Mouse (Mus musculus): ENCODE measurements at regions not wholly inside any gene's neighbourhood (a gene's known extent, or its start where the extent isn't known, plus 50 kb on each side); places are given as distances from the start of the nearest gene placed in this dataset.

- DNase-seq, result no peak
- Histone ChIP-seq H3K4me3 (replicated peaks; ENCODE audit: insufficient read depth, low read depth, low read length) (no peak overlapping the region), H3K4me1 (ENCODE audit: control insufficient read depth, insufficient read depth, low read length) (no peaks in the 10 kb centered on the region), H3K27me3 (ENCODE audit: control insufficient read depth, insufficient read depth, low read length) (no peaks in the 10 kb centered on the region), H3K27ac (ENCODE audit: insufficient read depth, low read length) (no peak overlapping the region)
- TF ChIP-seq CTCF (IDR thresholded peaks at IDR 0.05; ENCODE audit: borderline replicate concordance, insufficient read depth, low read depth, low read length), result no peak
- TF ChIP-seq POLR2A (IDR thresholded peaks at IDR 0.05; ENCODE audit: borderline replicate concordance, insufficient read depth, low read length), result no peak
- 79% methylated on average over 3 of the region's 3 CpGs for WGBS
These were observed 128.3 kb downstream of the Actr3 start for GRCm38 (mm10) chr1:125307223-125307622.

DNA sequence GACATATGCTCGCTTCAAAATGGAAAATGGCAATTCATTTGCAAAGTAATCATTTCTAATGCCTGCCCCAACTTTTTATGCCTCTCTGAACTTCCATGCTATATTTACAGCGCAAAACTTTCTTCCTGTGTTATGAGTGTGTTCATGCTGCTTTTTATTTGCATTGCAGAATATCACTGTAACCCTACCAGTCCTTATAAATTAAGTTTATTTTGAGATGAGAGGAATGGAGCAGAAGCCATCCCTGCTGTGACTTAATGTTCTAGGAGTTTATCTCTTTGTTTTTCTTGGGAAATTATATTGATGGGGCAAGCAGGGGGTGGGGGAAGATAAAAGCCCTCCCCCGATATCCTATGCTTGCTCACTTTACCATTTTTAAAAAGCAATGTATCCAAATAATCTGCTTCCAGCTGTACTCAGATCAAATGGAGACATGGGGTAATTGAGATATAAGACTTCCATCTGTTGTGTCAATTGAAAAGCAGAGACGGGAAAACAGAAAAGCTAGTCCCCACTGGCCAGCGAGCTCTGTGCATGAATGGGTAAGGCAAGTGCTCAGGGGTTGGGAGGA lies 136.9 kb downstream of the Actr3 start:
- no peak for DNase-seq
- TF ChIP-seq CTCF (IDR thresholded peaks at IDR 0.05; ENCODE audit: borderline replicate concordance, insufficient read depth, low read depth, low read length), result no peak
- TF ChIP-seq POLR2A (IDR thresholded peaks at IDR 0.05; ENCODE audit: borderline replicate concordance, insufficient read depth, low read length), result no peak
- 65% methylated on average over 5 of the region's 5 CpGs for WGBS
- H3K27ac ChIP-seq (ENCODE audit: insufficient read depth, low read length), result no peak overlapping the region
- no peaks in the 10 kb centered on the region for H3K4me1 ChIP-seq (ENCODE audit: control insufficient read depth, insufficient read depth, low read length)
- no peak overlapping the region for H3K4me3 ChIP-seq (replicated peaks; ENCODE audit: insufficient read depth, low read depth, low read length)
- no peaks in the 10 kb centered on the region for H3K27me3 ChIP-seq (ENCODE audit: control insufficient read depth, insufficient read depth, low read length)

GRCm38 (mm10) chr1:125295646-125296045 lies 139.9 kb downstream of the Actr3 start:
- no peaks in the 10 kb centered on the region for H3K4me1 ChIP-seq (ENCODE audit: control insufficient read depth, insufficient read depth, low read length)
- WGBS, result 92% methylated on average over 3 of the region's 3 CpGs
- H3K27ac ChIP-seq (ENCODE audit: insufficient read depth, low read length), result no peak overlapping the region
- no peak for DNase-seq
- no peaks in the 10 kb centered on the region for H3K27me3 ChIP-seq (ENCODE audit: control insufficient read depth, insufficient read depth, low read length)
- no peak for TF ChIP-seq CTCF (IDR thresholded peaks at IDR 0.05; ENCODE audit: borderline replicate concordance, insufficient read depth, low read depth, low read length)
- TF ChIP-seq POLR2A (IDR thresholded peaks at IDR 0.05; ENCODE audit: borderline replicate concordance, insufficient read depth, low read length), result no peak
- no peak overlapping the region for H3K4me3 ChIP-seq (replicated peaks; ENCODE audit: insufficient read depth, low read depth, low read length)

- Histone ChIP-seq H3K27me3 (ENCODE audit: control insufficient read depth, insufficient read depth, low read length) (no peaks in the 10 kb centered on the region), H3K4me3 (replicated peaks; ENCODE audit: insufficient read depth, low read depth, low read length) (no peak overlapping the region), H3K4me1 (ENCODE audit: control insufficient read depth, insufficient read depth, low read length) (no peaks in the 10 kb centered on the region), H3K27ac (ENCODE audit: insufficient read depth, low read length) (no peak overlapping the region)
- no peak for DNase-seq
- WGBS, result 89% methylated on average over 12 of the region's 12 CpGs
- TF ChIP-seq CTCF (IDR thresholded peaks at IDR 0.05; ENCODE audit: borderline replicate concordance, insufficient read depth, low read depth, low read length) (no peak), POLR2A (IDR thresholded peaks at IDR 0.05; ENCODE audit: borderline replicate concordance, insufficient read depth, low read length) (no peak)
These were observed 145.1 kb downstream of the Actr3 start for GRCm38 (mm10) chr1:125290320-125291021.

DNA sequence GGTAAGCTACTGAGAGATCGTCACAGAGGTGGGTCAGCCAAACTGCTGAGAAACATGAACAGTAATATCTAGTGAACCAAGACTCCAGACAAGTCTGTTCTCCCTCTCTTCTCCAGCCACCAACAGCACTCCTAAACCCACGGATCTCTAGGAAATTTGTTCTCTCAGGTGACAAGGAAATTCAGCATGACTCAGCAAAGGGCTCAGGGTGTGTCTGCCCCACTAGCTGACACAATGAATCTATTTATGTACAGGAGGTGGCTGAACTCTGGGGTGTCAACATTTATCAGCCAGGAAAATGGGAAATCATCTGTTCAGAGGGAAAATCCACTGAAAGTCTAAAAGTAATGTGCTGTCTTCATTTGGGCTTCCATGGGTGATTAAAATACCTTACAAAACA lies 149.2 kb downstream of the Actr3 start:
- H3K4me1 ChIP-seq (ENCODE audit: control insufficient read depth, insufficient read depth, low read length), result no peaks in the 10 kb centered on the region
- H3K27me3 ChIP-seq (ENCODE audit: control insufficient read depth, insufficient read depth, low read length), result no peaks in the 10 kb centered on the region
- H3K4me3 ChIP-seq (replicated peaks; ENCODE audit: insufficient read depth, low read depth, low read length), result no peak overlapping the region
- H3K27ac ChIP-seq (ENCODE audit: insufficient read depth, low read length), result no peak overlapping the region
- no peak for DNase-seq
- TF ChIP-seq POLR2A (IDR thresholded peaks at IDR 0.05; ENCODE audit: borderline replicate concordance, insufficient read depth, low read length), result no peak
- TF ChIP-seq CTCF (IDR thresholded peaks at IDR 0.05; ENCODE audit: borderline replicate concordance, insufficient read depth, low read depth, low read length), result no peak
- WGBS, result 67% methylated on average over 2 of the region's 2 CpGs

DNA sequence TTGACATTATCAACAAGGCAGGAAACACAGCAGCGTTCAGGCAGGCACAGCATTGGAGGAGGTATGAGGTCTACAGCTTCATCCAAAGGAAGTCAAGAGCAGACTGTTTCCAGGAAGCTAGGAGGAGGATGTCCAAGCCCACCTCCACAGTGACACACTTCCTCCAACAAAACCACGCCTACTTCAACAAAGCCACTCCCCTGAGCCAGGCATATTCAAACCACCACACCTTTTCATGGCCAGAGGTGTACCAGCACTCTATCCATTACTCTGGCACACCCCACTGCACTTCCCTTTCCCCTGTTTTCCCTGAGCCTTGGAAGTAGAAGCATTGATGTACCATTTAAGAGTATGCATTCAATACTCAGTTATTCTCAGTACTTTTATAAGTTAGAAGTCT lies 150.8 kb downstream of the Actr3 start:
- no peak for DNase-seq
- 67% methylated on average over 2 of the region's 2 CpGs for WGBS
- no peak overlapping the region for H3K27ac ChIP-seq (ENCODE audit: insufficient read depth, low read length)
- H3K4me3 ChIP-seq (replicated peaks; ENCODE audit: insufficient read depth, low read depth, low read length), result no peak overlapping the region
- H3K27me3 ChIP-seq (ENCODE audit: control insufficient read depth, insufficient read depth, low read length), result no peaks in the 10 kb centered on the region
- no peaks in the 10 kb centered on the region for H3K4me1 ChIP-seq (ENCODE audit: control insufficient read depth, insufficient read depth, low read length)
- no peak for TF ChIP-seq CTCF (IDR thresholded peaks at IDR 0.05; ENCODE audit: borderline replicate concordance, insufficient read depth, low read depth, low read length)
- no peak for TF ChIP-seq POLR2A (IDR thresholded peaks at IDR 0.05; ENCODE audit: borderline replicate concordance, insufficient read depth, low read length)

DNA sequence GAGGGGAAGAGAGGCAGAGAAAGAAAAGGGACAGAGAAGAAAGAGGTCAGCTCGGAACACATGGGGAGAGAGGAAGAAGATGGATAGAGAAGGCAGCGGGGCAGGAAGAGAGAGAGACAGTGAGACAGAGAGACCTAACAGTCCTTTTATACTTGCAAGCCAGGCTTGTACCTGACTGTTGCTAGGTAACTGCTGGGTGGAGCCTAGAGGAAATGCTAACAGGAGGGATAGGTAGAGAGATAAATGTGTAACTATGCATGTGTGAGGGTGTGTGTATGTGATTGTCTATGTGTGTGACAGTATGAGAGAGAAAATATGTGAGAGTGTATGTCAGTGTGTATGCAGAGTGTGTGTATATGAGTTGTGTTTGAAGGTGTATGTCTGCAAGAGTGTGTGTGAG lies 161.8 kb downstream of the Actr3 start:
- no peak overlapping the region for H3K4me3 ChIP-seq (replicated peaks; ENCODE audit: insufficient read depth, low read depth, low read length)
- WGBS, result 62% methylated on average over 2 of the region's 2 CpGs
- H3K27ac ChIP-seq (ENCODE audit: insufficient read depth, low read length), result no peak overlapping the region
- no peaks in the 10 kb centered on the region for H3K27me3 ChIP-seq (ENCODE audit: control insufficient read depth, insufficient read depth, low read length)
- no peaks in the 10 kb centered on the region for H3K4me1 ChIP-seq (ENCODE audit: control insufficient read depth, insufficient read depth, low read length)
- TF ChIP-seq CTCF (IDR thresholded peaks at IDR 0.05; ENCODE audit: borderline replicate concordance, insufficient read depth, low read depth, low read length), result no peak
- no peak for TF ChIP-seq POLR2A (IDR thresholded peaks at IDR 0.05; ENCODE audit: borderline replicate concordance, insufficient read depth, low read length)
- DNase-seq, result no peak

- DNase-seq, result no peak
- H3K4me1 ChIP-seq (ENCODE audit: control insufficient read depth, insufficient read depth, low read length), result no peaks in the 10 kb centered on the region
- 89% methylated on average over 6 of the region's 6 CpGs for WGBS
- TF ChIP-seq CTCF (IDR thresholded peaks at IDR 0.05; ENCODE audit: borderline replicate concordance, insufficient read depth, low read depth, low read length) (no peak), POLR2A (IDR thresholded peaks at IDR 0.05; ENCODE audit: borderline replicate concordance, insufficient read depth, low read length) (no peak)
- no peak overlapping the region for H3K4me3 ChIP-seq (replicated peaks; ENCODE audit: insufficient read depth, low read depth, low read length)
- no peak overlapping the region for H3K27ac ChIP-seq (ENCODE audit: insufficient read depth, low read length)
- H3K27me3 ChIP-seq (ENCODE audit: control insufficient read depth, insufficient read depth, low read length), result no peaks in the 10 kb centered on the region
These were observed 171.8 kb downstream of the Actr3 start for GRCm38 (mm10) chr1:125263684-125264083.

Data from cerebellum, adult 2 months (tissue).